Mouse (Mus musculus) kidney, postnatal 10 days (tissue): ENCODE measurements around the gene Acod1.
A peak's percentile ranks its signal among the peaks of the same experiment; 100 is the strongest.

Experiments
- DNase-seq: peaks from one replicate; pipeline ENCODE4 v3.0.0; 2021; ENCODE audit warnings: mixed read lengths

Gene Acod1

GRCm38 (mm10) chr14:103046677-103047076 lies at the start of gene Acod1:
Gene Acod1 (plus strand): TSS chr14:103046977.
- no peak for DNase-seq

DNA sequence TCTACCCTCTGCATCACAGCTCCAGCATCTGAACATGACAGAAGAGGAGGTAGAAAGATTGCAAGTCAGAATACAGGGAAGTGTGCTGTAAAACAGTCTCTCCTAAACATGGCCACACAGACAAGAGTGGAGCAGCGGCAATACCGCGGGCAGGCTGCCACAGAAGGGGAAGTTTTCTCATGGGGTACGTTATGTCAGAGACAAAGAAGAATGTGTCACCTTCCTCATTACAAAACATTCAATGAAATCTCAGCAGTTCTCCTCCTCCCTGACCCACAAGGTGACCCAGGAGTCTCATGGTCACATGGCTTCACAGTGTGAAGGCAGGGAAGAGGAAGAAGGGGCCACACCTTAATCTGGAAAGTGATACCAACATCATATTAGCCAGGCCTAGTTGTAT lies 39.0 kb upstream of the Acod1 start:
- DNase-seq: no peak

DNA sequence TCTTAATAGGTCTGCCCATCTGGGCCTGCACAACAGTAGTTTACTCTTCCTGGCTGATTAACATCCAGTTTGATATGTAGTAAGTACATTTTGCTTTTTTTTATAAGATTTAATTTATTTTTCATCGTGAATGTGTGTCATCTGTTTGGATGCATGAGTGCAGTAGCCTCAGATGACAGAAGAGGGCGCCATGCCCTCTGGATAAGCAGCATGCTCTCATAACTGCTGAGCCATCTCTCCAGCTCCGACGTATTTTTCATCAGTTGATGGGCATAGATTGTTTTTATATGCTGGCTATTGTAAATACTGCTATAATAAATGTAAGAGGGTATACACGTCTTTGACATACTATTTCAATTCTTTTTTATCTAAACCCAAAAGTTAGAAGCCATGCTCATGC lies 35.0 kb upstream of the Acod1 start:
- DNase-seq: peak; percentile 54

DNA sequence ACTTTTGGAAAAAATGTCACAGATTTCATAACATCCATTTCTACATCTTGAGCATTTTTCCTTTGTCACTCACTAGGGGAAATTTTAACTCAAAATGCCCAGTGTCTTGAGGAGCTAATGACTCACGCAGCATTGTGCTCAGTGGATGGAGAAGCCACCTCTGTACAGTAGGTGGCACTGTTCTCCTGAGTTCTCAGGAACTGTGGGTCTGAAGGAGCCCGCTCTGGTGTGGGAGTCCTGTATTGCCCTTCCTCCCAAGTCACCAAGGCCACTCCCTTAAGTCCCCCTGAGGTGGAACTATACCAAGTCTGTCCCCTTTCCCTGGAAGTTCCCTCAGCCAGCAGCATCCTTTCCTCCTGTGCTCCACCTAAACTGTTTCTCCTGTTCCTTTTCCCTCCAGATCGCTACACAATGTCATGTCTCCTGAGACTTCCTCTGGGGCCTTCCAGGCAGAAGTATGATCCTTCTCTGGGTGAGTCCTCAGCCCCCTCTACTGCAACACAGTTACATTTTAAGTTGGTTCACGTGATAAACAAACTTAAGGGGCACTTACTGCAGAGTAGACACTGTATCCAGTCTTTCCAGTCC lies 34.1 kb upstream of the Acod1 start:
- peak; percentile 78 for DNase-seq

DNA sequence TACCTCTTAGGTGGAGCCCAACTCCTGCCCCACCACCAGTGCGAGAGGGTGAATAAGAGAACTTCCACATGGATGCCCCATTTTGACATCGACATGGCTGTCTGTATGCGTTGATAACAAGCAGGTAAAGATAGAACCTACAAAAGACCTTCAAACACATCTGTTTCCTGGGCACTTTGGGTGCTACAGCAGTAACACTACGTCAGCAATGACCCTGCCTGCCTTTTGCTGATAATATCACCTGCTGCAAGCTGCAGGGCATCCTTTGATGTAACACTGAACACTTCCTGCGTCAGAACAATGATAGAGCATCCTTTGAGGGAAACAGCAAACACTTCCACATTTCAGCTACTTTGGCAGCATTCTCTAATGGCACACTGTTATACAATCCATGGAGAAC lies 29.8 kb upstream of the Acod1 start:
- no peak for DNase-seq

- DNase-seq: peak; percentile 64
Observed at GRCm38 (mm10) chr14:103020046-103020445, 26.7 kb upstream of the Acod1 start.

DNA sequence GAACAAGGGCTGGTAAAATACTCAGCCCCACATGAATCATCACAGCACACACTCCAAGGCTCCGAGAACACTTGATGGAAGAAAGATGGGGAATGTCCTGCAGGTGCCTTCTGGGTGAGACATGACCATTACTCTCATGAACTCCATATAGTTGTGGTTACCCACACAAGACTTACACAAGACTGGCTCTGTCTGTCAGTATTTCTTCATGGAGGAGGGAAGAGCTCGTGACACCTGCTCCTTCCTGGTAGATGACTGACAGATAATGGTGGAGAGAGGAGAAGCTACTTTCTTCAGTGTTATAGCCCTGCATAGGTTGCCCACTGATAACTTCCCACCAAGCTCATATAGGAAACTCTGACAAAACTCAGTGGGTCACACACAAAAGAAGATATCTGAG lies 17.6 kb upstream of the Acod1 start:
- DNase-seq: no peak

DNA sequence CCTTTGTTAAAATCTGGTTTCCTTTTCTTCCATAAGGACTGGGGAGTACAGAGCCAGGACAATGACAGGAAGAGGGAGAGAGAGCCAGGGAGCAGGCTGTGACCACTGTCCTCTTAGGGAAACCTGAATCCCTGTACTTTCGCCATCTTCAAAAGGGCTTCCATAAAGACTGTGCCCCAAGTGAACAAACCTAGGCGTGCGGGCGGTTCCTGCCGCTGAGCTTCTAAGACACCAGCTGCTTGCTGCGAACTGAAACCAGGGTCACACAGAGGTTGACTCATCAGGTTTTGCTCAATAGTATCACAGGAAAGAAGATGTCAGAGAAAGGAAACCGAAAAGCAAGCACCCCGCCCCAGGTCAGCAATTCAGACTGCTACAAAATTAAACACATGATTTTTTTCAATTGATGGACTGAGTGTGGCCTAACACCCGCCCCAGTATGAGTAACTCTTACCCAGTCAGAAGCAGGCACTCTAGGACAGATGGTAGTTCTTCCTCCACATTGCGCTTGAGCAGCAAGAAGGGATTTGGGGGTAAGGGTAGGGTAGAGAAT lies 13.4 kb upstream of the Acod1 start:
- DNase-seq: peak; percentile 31

DNA sequence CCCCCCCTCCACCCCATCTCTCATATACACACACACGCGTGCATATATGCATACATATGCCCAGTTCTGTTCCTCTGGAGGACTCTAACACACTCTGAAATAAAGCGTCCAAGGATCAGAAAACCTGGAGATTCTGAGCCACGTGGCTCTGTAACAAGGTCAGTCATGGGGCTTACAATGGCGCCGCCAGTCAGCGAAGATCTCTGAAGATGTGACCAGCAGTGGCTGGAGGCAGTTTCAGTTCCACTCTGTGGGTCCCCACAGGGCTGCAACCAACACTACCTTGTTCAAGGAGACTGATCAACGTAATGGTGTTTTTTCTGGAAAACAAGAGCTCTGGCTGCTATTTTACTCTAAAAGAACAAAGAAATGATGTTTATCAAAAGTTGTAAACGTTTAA lies 12.7 kb upstream of the Acod1 start:
- DNase-seq: no peak

- DNase-seq: no peak
Observed at GRCm38 (mm10) chr14:103037016-103037415, 9.8 kb upstream of the Acod1 start.

DNA sequence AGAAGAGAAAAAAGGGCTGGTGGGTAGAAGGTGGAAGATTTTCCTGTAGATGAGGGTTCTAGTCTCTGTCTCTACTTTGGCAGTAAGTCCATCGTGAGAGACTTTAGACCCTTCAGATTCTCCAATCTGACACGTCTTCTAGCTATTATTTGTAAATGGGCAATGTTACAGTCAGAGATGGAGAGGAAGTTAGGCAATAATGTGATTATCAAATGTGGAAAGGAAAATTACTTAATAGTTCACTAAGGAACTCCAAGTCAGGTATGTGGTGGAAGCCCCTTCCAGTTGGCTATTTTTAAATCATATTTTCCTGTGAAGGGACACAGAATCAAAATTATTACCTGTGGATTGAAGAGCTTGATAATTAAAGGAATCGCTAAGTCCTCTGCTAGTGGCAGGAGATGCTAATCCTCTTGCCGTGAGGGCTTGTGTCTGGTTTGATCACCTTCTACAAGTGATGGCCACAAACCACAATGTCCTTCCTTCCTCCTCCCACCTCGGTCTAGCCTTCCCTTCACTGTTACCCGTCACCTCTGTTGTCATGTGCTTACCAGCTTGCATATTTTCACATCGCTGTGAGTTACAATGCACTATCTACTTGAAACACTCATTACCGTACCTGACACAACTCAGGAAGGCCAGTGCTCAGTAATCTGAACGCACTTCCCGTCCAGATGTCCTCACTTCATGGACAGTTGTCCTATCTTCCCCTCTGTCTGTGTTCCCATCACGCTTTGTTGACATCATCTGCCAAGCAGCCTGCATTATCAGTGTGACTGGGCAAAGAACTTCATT lies 1.7 kb downstream of the Acod1 start:
- no peak for DNase-seq

- peak; percentile 90 for DNase-seq
Observed at GRCm38 (mm10) chr14:103051159-103051769, 4.5 kb downstream of the Acod1 start.

GRCm38 (mm10) chr14:103054731-103055130 lies 8.0 kb downstream of the Acod1 start:
- DNase-seq: no peak

DNA sequence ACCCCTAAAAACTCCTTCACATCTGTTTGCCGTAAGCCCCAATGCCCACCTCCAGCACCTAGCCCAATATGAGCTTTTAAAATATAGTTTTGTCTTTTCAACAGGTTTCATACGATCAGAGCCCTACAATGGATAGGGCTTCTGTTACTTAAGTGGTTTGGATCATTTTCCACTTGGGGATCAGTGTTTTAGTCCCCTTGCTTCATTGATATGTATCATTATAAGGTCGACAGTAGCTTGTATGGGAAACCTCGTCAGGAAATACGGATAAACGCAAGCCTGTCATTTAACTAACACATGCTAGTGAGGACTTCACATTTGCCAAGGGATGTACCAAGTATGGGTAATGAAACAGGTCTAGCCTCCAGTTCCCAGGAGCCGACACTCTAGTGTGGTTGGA lies 9.8 kb downstream of the Acod1 start:
- no peak for DNase-seq

GRCm38 (mm10) chr14:103058998-103059397 lies 12.2 kb downstream of the Acod1 start:
- DNase-seq: no peak

- no peak for DNase-seq
Observed at GRCm38 (mm10) chr14:103059495-103059894, 12.7 kb downstream of the Acod1 start.

DNA sequence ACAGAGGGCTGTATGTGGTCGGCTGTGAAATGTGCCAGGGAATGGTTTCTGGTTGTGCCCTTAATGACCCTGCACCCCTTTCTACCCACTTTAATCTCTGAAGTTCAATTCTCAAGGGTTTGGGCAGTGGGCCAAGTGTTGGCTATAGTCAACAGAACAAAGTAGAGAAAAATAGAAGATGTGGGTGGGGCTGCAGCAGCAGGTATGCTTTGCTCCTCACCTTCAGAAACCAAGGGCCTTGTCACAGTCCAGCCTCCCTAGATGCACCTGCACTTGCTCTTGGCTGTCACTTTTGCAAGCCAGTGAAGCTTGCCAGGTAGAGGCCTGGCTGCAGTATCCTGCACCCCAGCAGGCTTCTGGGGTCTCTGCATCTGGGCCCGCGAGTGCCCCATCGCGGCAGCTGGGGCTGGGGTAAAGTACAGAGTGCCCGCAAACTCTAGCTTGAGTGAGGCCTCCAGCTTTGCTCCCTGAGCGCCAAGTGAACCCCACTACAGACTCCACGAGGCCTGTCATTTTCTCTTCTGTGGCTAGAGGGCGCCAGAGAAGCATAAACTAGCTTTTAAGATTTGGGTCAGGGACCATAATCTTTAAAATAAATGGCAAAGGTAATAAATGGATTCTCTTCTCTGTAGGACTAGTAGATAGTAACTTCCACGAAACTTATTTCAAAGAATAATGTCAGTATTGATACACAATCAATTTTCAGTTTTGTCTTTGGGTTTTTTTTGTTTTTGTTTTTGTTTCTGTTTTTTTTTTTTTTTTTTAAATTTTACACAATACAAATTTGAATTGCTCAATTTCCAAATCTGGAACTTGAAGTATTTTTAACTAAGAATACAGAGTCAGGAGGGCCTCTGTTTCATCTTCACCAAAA lies 18.8 kb downstream of the Acod1 start:
- peak; percentile 89 for DNase-seq

- no peak for DNase-seq
Observed at GRCm38 (mm10) chr14:103069465-103069863, 22.7 kb downstream of the Acod1 start.

DNA sequence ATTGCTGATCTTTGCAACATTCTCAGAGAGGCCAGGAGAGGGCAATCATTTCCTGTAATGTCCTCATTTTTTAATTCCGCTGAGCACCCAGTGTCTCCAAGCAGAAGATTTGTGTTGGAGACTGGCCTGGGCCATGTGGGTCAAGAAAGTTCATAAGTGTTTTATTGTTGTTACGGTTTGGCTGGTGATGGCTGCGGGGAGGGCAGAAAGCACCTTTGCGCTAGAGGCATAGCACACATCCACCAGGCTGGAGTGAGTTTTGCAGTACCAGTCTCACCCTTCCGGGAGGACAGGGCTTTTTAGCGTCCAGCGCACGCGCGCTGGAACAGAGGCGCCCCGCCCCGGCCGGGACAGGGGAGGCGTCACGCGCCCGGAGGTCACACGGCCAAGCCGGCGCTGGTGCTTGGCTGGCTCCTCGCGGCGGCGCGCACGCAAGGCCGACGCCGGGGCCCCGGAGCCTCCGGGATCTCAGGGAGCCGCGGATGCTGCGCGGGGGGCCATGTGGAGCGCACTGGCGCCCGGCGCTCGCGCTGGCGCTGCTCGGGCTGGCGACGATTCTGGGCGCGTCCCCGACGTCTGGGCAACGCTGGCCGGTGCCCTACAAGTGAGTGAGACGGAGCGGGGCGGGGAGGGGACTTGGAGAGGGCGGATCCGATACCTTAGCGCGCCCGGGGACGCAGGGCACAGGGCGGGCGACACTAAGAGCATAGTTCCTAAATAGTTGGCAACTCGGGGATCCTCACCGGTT lies 23.3 kb downstream of the Acod1 start, which contains the start of gene Cln5:
Gene Cln5 (plus strand): TSS at position 353 of the 748 bp plus-strand sequence.
- DNase-seq: peak; percentile 97

- peak; percentile 24 for DNase-seq
Observed at GRCm38 (mm10) chr14:103070790-103071189, 24.0 kb downstream of the Acod1 start.

GRCm38 (mm10) chr14:103071471-103071870 lies 24.7 kb downstream of the Acod1 start:
- DNase-seq: no peak

- no peak for DNase-seq
Observed at GRCm38 (mm10) chr14:103072731-103073130, 26.0 kb downstream of the Acod1 start.
